Mouse (Mus musculus): ENCODE measurements around the gene Cspg4. TPM values are rescaled to one million over a fixed set of nuclear protein-coding genes. Genes with fewer than 3 reads are reported as not detected.

The Cspg4 gene
- polyA plus RNA-seq, 1 experiment: 58.3 TPM

DNA sequence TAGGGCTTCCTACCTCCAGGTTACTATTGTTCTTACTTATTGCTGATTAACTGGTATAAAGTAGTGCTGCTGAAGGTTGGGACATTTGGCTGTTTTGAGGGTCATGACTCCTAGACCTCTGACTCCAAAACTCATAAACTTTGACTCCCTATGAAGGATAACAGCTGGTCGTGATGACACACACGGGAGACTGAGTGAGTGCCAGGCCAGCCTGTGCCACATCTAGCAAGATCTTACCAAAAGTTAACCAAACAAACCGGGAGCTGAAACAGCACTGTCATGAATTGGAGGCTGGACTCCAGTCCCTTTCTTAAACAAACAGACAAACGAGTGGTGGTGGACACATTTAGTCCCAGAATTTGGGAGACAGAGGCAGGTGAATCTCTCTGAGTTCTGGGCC is 64.7 kb downstream of the Cspg4 start:
- no peaks in the 10 kb centered on the region for H3K36me3 ChIP-seq (ENCODE audit: control insufficient read depth, insufficient read depth)
- H3K27me3 ChIP-seq (ENCODE audit: control insufficient read depth, insufficient read depth, insufficient read length): no peaks in the 10 kb centered on the region
- H3K4me2 ChIP-seq (ENCODE audit: low read depth): peak overlapping the region; percentile 76
- peak overlapping the region; percentile 95 for H3K4me3 ChIP-seq
- H3ac ChIP-seq (ENCODE audit: control insufficient read depth, insufficient read length): no peak overlapping the region
- H3K79me2 ChIP-seq (ENCODE audit: control insufficient read depth, insufficient read depth): peaks cover 28% of the 10 kb centered on the region
- TF ChIP-seq TCF3 (IDR thresholded peaks at IDR 0.05; ENCODE audit: insufficient read length, low read depth) (no peak), MYOD1 (IDR thresholded peaks at IDR 0.05; ENCODE audit: control insufficient read depth in 1 of 3, insufficient read length in 2 of 3, low read depth in 2 of 3) (peak in 1 of 3 experiments; percentile 17), USF1 (IDR thresholded peaks at IDR 0.05; ENCODE audit: low read depth) (no peak), CEBPB (IDR thresholded peaks at IDR 0.05; ENCODE audit: insufficient read depth, poor library complexity, severe bottlenecking) (no peak)

DNA sequence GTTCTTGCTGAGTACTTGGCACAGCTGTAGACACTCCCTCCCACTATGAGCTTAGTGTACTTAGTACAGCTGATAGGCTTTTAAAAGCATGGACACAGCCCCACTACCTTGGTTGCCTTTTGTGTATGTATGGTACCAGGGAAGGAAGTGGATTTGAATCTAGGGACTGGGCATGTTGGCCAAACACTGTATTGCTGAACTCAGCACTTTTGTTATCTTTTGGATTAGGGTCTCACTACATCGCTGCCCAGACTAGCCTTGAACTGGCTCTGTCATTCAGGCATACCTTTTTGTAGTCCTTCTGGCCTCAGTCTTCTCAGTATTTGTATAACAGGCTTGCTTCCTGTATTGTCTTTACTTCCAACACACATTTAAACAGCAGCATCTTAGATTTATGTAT is 65.7 kb downstream of the Cspg4 start:
- Histone ChIP-seq H3K4me2 (ENCODE audit: low read depth) (no peak overlapping the region), H3K27me3 (ENCODE audit: control insufficient read depth, insufficient read depth, insufficient read length) (no peaks in the 10 kb centered on the region), H3K36me3 (ENCODE audit: control insufficient read depth, insufficient read depth) (no peaks in the 10 kb centered on the region), H3K4me3 (no peak overlapping the region), H3K79me2 (ENCODE audit: control insufficient read depth, insufficient read depth) (peaks cover 18% of the 10 kb centered on the region), H3ac (ENCODE audit: control insufficient read depth, insufficient read length) (no peak overlapping the region)
- no peak for TF ChIP-seq MYOG (IDR thresholded peaks at IDR 0.05; ENCODE audit: control insufficient read depth in 1 of 3, insufficient read depth in 1 of 3, insufficient read length in 2 of 3, low read depth in 2 of 3)
- no peak for TF ChIP-seq MYOD1 (IDR thresholded peaks at IDR 0.05; ENCODE audit: control insufficient read depth in 1 of 3, insufficient read length in 2 of 3, low read depth in 2 of 3)
- no peak for TF ChIP-seq MAX (IDR thresholded peaks at IDR 0.05; ENCODE audit: low read depth)
- no peak for TF ChIP-seq POLR2AphosphoS2 (IDR thresholded peaks at IDR 0.05; ENCODE audit: insufficient read length, low read depth)
- TF ChIP-seq TCF3 (IDR thresholded peaks at IDR 0.05; ENCODE audit: insufficient read length, low read depth): no peak
- TF ChIP-seq CEBPB (IDR thresholded peaks at IDR 0.05; ENCODE audit: insufficient read depth, poor library complexity, severe bottlenecking): no peak
- no peak for TF ChIP-seq E2F4 (IDR thresholded peaks at IDR 0.05; ENCODE audit: insufficient read depth)
- no peak for TF ChIP-seq REST (IDR thresholded peaks at IDR 0.05; ENCODE audit: insufficient read depth, insufficient read length)
- no peak for TF ChIP-seq POLR2A (IDR thresholded peaks at IDR 0.05; ENCODE audit: insufficient read length, low read depth)
- TF ChIP-seq TCF12 (IDR thresholded peaks at IDR 0.05; ENCODE audit: insufficient read depth, poor library complexity, severe bottlenecking): no peak
- no peak for TF ChIP-seq USF1 (IDR thresholded peaks at IDR 0.05; ENCODE audit: low read depth)
- no peak for TF ChIP-seq SRF (IDR thresholded peaks at IDR 0.05; ENCODE audit: control insufficient read depth, insufficient read length, low read depth)

DNA sequence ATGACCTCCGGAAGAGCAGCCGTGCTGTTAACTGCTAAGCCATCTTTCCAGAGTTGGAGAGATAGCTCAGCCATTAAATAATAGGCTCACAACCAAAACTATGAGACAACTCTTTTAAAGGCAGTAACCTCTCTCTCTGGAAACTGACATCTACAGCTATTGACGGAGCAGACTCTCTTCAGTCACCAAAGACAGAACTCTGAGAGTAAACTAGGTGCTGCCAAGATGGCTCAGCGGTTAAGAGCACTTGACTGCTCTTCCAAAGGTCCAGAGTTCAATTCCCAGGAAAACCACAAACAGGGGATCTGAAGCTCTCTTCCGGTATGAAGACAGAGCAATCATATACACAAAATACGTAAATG is 72.0 kb downstream of the Cspg4 start:
- peak overlapping the region; percentile 84 for H3K4me2 ChIP-seq (ENCODE audit: low read depth)
- H3K79me2 ChIP-seq (ENCODE audit: control insufficient read depth, insufficient read depth): peaks cover 30% of the 10 kb centered on the region
- peaks cover 4% of the 10 kb centered on the region for H3K36me3 ChIP-seq (ENCODE audit: control insufficient read depth, insufficient read depth)
- H3K4me3 ChIP-seq: peak overlapping the region; percentile 93
- no peak for TF ChIP-seq POLR2AphosphoS2 (IDR thresholded peaks at IDR 0.05; ENCODE audit: insufficient read length, low read depth)
- no peak for TF ChIP-seq REST (IDR thresholded peaks at IDR 0.05; ENCODE audit: insufficient read depth, insufficient read length)
- no peak for TF ChIP-seq POLR2A (IDR thresholded peaks at IDR 0.05; ENCODE audit: insufficient read length, low read depth)
- TF ChIP-seq TCF12 (IDR thresholded peaks at IDR 0.05; ENCODE audit: insufficient read depth, poor library complexity, severe bottlenecking): no peak
- TF ChIP-seq SRF (IDR thresholded peaks at IDR 0.05; ENCODE audit: control insufficient read depth, insufficient read length, low read depth): no peak
- no peak for TF ChIP-seq E2F4 (IDR thresholded peaks at IDR 0.05; ENCODE audit: insufficient read depth)
- no peak for TF ChIP-seq USF1 (IDR thresholded peaks at IDR 0.05; ENCODE audit: low read depth)
- no peak for TF ChIP-seq TCF3 (IDR thresholded peaks at IDR 0.05; ENCODE audit: insufficient read length, low read depth)
- no peak for TF ChIP-seq CEBPB (IDR thresholded peaks at IDR 0.05; ENCODE audit: insufficient read depth, poor library complexity, severe bottlenecking)
- TF ChIP-seq MYOD1 (IDR thresholded peaks at IDR 0.05; ENCODE audit: control insufficient read depth in 1 of 3, insufficient read length in 2 of 3, low read depth in 2 of 3): no peak
- TF ChIP-seq MYOG (IDR thresholded peaks at IDR 0.05; ENCODE audit: control insufficient read depth in 1 of 3, insufficient read depth in 1 of 3, insufficient read length in 2 of 3, low read depth in 2 of 3): no peak
- TF ChIP-seq MAX (IDR thresholded peaks at IDR 0.05; ENCODE audit: low read depth): no peak
- no peaks in the 10 kb centered on the region for H3K27me3 ChIP-seq (ENCODE audit: control insufficient read depth, insufficient read depth, insufficient read length)
- peak overlapping the region; percentile 77 for H3ac ChIP-seq (ENCODE audit: control insufficient read depth, insufficient read length)

DNA sequence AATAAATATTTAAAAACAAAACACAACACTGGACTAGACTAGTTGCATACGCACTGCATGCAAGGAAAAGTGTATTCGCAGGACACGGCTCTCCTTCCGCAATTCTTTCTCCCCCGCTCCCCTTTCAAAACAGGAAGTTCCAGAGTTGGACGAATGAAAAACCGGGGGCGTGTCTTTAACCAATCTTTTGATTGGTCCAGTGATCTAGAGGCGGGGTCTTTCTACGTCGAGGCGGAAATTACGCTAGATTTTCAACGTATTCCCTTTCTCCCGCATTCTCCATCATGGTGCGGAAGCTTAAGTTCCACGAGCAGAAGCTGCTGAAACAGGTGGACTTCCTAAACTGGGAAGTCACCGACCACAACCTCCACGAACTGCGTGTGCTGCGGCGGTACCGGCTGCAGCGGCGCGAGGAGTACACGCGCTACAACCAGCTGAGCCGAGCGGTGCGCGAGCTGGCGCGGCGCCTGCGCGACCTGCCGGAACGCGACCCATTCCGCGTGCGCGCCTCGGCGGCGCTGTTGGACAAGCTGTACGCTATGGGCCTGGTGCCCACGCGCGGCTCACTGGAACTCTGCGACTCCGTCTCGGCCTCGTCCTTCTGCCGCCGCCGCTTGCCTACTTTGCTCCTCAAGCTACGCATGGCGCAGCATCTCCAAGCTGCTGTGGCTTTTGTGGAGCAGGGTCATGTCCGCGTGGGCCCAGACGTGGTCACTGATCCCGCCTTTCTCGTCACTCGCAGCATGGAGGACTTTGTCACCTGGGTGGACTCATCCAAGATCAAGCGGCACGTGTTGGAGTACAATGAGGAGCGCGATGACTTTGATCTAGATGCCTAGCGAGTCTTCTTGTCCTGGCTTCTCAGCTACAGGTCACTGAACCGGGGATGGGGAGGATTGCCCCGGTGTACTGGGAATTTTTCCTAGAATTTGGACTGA is 72.7 kb downstream of the Cspg4 start, which contains the start of gene Imp3:
Gene Imp3 (plus strand): TSS at position 253 of the 938 bp plus-strand sequence.
- Histone ChIP-seq H3K36me3 (ENCODE audit: control insufficient read depth, insufficient read depth) (peaks cover 4% of the 10 kb centered on the region), H3K27me3 (ENCODE audit: control insufficient read depth, insufficient read depth, insufficient read length) (no peaks in the 10 kb centered on the region), H3K4me2 (ENCODE audit: low read depth) (peak within 1 kb of the TSS; percentile 84), H3ac (ENCODE audit: control insufficient read depth, insufficient read length) (peak within 1 kb of the TSS; percentile 77), H3K79me2 (ENCODE audit: control insufficient read depth, insufficient read depth) (peaks cover 30% of the 10 kb centered on the region), H3K4me3 (peak within 1 kb of the TSS; percentile 93)
- TF ChIP-seq MAX (IDR thresholded peaks at IDR 0.05; ENCODE audit: low read depth) (no peak), POLR2AphosphoS2 (IDR thresholded peaks at IDR 0.05; ENCODE audit: insufficient read length, low read depth) (peak; percentile 25), CEBPB (IDR thresholded peaks at IDR 0.05; ENCODE audit: insufficient read depth, poor library complexity, severe bottlenecking) (0 out of 2 replicates have a peak, but pooled peaks have one; percentile 17), SRF (IDR thresholded peaks at IDR 0.05; ENCODE audit: control insufficient read depth, insufficient read length, low read depth) (peak; percentile 35), TCF12 (IDR thresholded peaks at IDR 0.05; ENCODE audit: insufficient read depth, poor library complexity, severe bottlenecking) (no peak), MYOD1 (IDR thresholded peaks at IDR 0.05; ENCODE audit: control insufficient read depth in 1 of 3, insufficient read length in 2 of 3, low read depth in 2 of 3) (peak in 1 of 3 experiments; percentile 38), USF1 (IDR thresholded peaks at IDR 0.05; ENCODE audit: low read depth) (no peak), MYOG (IDR thresholded peaks at IDR 0.05; ENCODE audit: control insufficient read depth in 1 of 3, insufficient read depth in 1 of 3, insufficient read length in 2 of 3, low read depth in 2 of 3) (peak in 1 of 3 experiments; percentile 19), TCF3 (IDR thresholded peaks at IDR 0.05; ENCODE audit: insufficient read length, low read depth) (no peak), E2F4 (IDR thresholded peaks at IDR 0.05; ENCODE audit: insufficient read depth) (peak; percentile 72), REST (IDR thresholded peaks at IDR 0.05; ENCODE audit: insufficient read depth, insufficient read length) (no peak), POLR2A (IDR thresholded peaks at IDR 0.05; ENCODE audit: insufficient read length, low read depth) (peak; percentile 61)
